Mouse (Mus musculus) ES-Bruce4 (cell line): ENCODE measurements around the gene Oog4.

ENCODE experiments used
- CTCF ChIP-seq: IDR thresholded peaks from one replicate; pipeline ENCODE4 v1.8.1; 2011; ENCODE audit warnings: low read depth, low read length
- EP300 ChIP-seq: IDR thresholded peaks from 2 replicates; pipeline ENCODE4 v1.6.1; 2011; ENCODE audit warnings: low read depth, low read length; ENCODE audit not compliant: insufficient read depth
- POLR2A ChIP-seq: IDR thresholded peaks from one replicate; pipeline ENCODE4 v1.8.1; 2011; ENCODE audit warnings: low read length; ENCODE audit not compliant: insufficient read depth

DNA sequence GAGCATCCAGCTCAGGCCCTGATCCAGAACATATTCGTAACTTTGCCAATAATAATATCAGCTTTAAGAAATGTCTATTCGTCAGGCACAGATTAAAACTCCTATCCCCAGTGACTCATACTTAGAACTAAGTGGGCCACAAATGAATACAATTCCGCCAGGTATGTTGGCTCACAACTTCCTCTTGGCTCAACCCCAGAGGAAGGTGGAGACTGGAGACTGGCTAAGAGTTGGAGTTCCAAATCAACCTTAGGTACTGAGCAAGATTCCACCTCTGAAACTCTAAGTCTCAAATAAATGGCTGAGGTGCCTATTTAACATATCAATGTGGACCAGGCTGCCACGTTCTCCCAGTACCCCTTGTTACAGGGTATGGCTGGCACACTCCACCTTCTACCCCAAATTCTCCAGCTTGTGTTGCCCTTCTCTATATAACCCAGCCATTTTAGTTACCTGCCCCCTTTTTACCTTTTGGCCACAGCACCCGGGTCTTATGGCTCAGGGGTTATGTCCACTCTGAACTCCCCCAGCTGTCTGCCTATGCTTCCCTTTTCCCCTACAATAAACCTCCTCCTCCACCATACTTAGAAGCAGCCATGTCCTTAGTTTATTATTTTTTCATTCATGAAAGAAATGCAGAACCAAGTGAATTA lies 38.4 kb downstream of the Oog4 start:
- TF ChIP-seq CTCF = no peak
- no peak for TF ChIP-seq POLR2A
- no peak for TF ChIP-seq EP300
